Mouse (Mus musculus) lung, postnatal 36 days (tissue): ENCODE data around the gene 4933416C03Rik.

Source experiments
- DNase-seq: peaks from one replicate; pipeline ENCODE4 v3.0.0; 2022; ENCODE audit warnings: mixed read lengths

Gene 4933416C03Rik

DNA sequence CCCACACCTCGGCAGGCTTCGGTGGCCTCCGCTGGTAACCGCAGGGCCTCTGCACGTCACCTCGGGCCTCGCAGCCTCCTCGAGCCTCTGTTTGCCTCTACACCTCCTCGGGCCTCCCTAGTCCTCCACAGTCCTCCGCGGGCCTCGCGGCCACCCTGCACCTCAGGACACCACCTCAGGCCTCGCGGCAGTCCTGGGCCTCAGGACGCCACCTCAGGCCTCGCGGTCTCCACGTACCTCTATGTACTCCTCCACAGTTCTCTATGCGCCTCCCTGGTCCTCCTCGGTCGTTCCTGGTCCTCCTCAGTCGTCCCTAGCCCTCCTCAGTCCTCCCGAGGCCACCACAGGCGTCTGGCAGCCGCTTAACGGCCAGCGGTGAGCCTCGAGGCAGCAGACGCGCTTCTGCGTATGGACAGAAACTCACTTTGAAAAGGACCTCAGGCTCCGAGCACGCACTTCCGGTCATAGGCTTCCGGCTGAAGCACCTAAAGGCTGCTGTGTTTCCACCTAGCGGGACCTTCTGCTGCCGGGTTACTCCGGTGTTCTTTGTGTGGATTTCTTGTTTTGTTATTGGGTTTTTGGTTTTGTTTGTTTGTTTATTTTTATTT is at the start of gene 4933416C03Rik:
TSS of gene 4933416C03Rik (minus strand) at position 51 of the 608 bp plus-strand sequence.
- no peak for DNase-seq

GRCm38 (mm10) chr10:116162338-116162737 is 48.6 kb upstream of the 4933416C03Rik start:
- DNase-seq: no peak

GRCm38 (mm10) chr10:116156699-116157098 is 43.0 kb upstream of the 4933416C03Rik start:
- peak; percentile 13 for DNase-seq

DNA sequence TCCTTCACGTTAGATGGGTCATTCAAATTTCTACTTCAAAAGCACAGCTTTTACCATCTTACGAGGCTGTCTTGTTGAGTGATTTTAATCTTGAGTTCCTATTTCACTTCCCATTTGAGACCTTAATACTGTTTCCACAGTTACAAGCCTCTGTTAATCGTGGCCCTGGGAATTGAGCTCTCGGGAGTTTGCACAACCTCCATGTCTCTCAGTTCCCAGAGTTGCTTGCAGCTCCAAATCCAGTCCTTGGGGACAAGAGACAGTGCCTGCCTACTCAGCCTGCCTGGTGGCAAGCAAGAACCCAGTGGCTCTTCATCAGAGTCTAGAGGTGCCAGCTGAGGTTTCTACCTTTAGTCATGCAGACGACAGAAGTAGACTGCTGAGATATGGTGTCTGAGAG is 41.0 kb upstream of the 4933416C03Rik start:
- DNase-seq: no peak

DNA sequence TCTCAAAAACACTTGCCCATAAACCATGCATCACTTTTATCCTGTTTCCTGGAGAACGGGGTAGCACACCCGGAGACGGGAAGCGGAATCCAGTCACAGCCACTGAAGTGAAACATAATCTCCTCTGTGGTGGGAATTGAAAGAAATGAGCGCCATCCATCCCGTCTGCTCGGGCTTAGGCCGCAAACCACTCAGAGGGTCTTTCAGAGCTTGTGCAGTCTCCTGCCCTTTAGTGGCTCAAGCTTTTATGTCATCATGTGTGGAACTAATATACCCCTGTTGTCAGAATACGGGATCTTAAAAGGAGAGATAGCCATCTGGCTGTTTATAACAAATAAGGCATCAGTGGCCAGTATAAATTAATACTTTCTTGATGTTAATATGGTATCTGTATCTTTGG is 32.4 kb upstream of the 4933416C03Rik start:
- DNase-seq: no peak

DNA sequence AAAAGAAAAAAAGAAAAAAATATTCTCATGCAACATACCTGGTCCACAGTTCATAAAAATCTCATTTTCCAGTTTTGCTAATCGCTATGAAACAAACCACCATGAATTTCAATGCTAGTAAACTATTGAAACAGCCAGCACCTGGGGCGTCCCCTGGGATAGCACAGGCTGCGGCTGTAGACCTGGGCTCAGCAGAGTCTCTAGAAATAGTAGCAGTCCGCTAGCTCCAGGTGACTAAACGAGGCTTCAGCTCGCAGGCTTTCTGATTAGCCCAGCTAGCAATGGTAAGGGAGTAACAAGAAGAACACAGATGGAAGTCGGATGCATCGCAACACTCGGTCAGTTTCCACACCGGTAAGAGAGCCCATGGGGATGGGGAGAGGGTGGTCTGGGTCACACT is 30.0 kb upstream of the 4933416C03Rik start:
- no peak for DNase-seq

DNA sequence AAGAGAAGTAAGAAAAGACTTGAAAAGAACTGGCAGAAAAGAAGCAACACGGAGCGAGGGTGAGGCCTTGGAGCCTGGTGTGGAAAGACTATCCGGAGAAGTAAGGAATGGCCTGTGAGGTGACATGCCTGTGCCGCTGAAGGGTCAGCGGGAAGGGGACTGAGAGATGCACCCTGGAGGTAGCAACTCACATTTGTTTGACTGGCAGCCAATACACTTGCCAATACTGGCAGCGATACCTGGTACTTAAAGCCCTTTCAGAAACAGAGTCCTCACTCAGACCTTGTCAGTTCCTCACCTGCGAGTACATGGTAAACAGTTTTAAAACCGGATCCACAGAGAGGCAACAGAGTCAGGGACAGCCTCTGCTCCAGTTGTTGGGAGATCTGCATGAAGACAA is 26.5 kb upstream of the 4933416C03Rik start:
- no peak for DNase-seq

- DNase-seq: no peak
Observed at GRCm38 (mm10) chr10:116135187-116135586, 21.5 kb upstream of the 4933416C03Rik start.

- no peak for DNase-seq
Observed at GRCm38 (mm10) chr10:116132233-116132632, 18.5 kb upstream of the 4933416C03Rik start.

DNA sequence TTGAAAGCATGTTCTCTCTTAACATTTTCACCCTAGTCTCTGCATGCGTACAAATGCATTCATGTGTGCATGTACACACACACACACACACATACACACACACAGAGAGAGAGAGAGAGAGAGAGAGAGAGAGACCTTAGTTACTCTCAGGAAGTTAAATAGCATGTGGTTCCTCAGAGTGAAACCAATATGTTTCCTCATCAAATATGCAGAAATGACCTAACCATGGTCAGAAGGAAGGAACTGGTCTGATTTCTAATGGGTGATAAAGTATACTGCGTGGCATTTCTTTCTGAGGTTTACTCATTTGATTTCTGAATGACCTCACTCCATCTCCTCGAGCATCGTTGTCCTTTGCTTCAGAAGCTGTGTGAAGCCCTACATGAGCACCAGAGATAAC is 17.5 kb upstream of the 4933416C03Rik start:
- DNase-seq: no peak

DNA sequence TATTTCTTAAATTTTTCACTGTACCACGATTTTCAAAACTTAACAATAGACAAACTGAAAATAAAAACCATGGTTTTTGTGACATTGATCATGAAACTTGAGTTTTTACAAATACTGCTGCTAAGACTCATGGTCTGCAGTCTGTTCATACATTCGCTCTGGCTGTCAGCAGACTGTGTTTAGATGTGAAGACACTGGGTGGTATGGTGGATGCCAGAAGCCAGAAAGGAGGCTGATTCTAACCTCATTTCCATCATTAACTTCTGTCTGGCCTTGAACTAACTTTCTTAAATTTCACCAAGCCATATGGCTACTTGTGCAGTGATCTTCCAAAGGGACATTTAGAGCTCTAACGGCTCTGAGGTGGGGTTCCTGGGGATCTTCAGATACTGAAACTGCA is 16.7 kb upstream of the 4933416C03Rik start:
- DNase-seq: no peak

DNA sequence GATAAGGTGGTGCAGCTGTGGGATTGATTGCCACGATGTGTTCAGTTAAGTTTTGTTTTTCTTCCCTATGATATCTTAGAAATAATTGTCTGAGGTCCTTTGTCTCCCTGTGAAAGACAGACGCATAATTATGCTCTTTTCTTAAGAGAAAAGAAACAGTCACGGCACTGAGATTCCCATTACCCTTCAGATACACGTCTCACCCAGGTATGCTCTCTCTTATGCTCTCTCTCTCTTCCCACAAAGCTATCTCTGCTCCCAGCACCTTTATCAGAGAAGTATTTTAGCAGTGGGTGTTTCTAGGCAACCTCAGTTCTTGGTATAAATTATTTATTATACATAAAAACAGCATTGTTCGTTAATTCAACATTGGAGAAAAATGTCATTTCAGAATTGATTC is 11.6 kb upstream of the 4933416C03Rik start:
- no peak for DNase-seq

DNA sequence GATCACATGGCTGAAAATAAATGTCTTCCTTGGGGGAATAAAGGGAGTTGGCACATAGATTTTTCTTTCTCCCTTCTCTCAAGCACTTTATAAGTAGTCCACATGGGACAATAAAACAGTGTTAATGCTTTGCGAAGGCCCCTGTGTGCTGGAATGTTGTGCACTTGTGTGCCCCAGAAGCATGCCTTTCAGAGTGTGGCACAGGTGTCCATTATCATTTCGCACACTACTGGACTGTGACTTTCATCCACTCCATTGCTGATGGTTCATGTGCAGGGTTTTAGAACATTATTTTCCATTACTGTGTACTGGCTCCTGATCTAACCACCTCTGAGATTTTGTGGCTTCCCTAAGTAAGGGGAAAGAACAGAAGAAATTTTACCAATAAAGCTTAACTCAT is 10.1 kb upstream of the 4933416C03Rik start:
- DNase-seq: no peak

GRCm38 (mm10) chr10:116121463-116121862 is 7.7 kb upstream of the 4933416C03Rik start:
- DNase-seq: no peak

- DNase-seq: no peak
Observed at GRCm38 (mm10) chr10:116117060-116117459, 3.3 kb upstream of the 4933416C03Rik start.

DNA sequence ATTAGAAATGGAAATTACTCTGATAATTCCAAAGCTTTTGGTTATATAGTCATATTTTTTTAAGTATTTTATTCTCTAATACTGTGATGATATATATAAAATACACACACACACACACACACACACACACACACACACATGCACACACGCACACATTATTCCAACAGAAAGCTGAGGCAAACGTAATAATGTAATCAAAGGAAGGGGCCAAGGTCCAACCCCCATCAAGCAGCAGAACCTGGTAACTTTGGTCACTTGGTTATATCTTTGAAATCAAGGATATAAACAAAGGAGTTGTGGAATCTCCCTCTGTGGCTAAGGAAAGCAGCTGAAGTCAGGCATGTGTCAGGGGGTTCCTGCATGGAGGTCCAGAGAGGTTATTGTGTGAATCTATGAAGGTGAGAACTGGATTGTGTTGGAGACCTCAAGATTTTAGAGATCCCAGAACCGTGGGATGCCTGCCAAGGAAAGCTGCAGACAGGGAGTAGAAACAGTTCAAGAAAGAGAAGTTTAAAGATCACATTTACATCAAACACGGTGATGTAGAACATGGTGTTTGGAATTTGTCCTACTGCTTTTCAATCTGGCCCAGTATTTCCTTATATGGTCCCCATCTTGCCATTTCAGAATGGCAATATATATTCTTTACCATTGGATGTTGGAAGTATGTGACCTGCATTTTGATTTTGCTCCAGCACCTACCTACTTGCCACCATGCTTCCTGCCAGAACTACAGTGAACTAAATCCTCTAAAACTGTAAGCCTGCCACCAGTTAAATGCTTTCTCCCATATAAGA is 2.4 kb upstream of the 4933416C03Rik start:
- no peak for DNase-seq

DNA sequence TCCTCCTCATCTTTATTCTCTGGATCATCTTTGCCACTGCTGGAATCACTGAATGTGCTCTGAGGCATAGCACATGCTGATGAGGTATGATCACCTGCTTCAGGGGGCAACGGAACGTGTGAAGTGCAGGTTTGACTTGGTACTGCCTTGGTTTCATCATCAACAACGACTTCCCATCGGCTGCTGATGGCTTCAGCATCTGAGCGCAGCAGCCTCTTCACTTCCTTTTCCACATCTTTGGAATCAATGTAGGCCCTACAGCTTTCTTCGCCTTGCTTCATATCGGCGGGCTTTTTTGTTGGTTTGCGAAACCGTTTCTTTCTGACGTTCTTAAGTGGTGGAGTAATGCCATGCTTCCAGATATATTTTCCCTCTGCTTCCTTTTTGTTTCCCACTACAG is 849 bp downstream of the 4933416C03Rik start:
- DNase-seq: no peak

GRCm38 (mm10) chr10:116108730-116109129 is 5.0 kb downstream of the 4933416C03Rik start:
- no peak for DNase-seq

- no peak for DNase-seq
Observed at GRCm38 (mm10) chr10:116108176-116108575, 5.5 kb downstream of the 4933416C03Rik start.

- DNase-seq: no peak
Observed at GRCm38 (mm10) chr10:116098470-116098869, 15.2 kb downstream of the 4933416C03Rik start.

- DNase-seq: no peak
Observed at GRCm38 (mm10) chr10:116096466-116096865, 17.3 kb downstream of the 4933416C03Rik start.

DNA sequence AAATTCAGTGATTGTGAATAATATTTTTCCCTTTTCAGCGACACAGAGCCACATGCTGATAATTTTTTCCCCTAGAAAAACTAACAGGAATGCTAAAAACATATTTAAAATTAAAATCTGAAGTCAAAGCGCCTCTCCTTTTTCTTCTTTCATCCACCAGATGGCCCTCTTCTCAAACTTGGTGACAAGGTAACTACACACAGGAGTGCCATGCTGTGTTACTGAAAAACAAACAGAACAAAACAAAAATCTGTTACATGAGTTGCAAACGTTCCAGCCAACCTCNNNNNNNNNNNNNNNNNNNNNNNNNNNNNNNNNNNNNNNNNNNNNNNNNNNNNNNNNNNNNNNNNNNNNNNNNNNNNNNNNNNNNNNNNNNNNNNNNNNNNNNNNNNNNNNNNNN is 29.8 kb downstream of the 4933416C03Rik start:
- DNase-seq: peak; percentile 3

- DNase-seq: no peak
Observed at GRCm38 (mm10) chr10:116080841-116081240, 32.9 kb downstream of the 4933416C03Rik start.

GRCm38 (mm10) chr10:116079396-116079795 is 34.3 kb downstream of the 4933416C03Rik start:
- DNase-seq: no peak

GRCm38 (mm10) chr10:116078636-116079035 is 35.1 kb downstream of the 4933416C03Rik start:
- DNase-seq: no peak
